Mouse (Mus musculus): ENCODE results near the gene Vsig2.

DNA sequence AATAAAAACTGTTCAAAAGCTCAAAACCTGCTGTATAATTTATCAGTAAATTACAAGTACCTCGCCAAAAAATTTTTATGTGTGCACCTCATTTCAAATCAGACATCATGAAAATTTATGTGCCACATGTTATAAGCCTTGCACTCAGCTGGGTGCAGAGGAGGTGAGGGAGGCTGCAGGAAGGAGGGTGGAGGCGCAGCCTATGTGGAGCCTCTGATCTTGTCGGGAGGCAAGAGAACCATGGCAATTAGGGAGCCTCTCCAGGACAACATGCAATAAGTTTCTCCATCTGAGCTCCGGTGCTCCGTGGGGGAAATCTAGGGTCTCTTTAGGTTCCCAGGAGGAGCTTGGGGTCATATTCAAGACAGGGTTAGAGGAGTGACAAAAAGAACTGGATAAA is 28.4 kb downstream of the Vsig2 start:
- TF ChIP-seq CTCF (IDR thresholded peaks at IDR 0.05; ENCODE audit: borderline replicate concordance, insufficient read depth, low read depth, low read length): no peak
- TF ChIP-seq POLR2A (IDR thresholded peaks at IDR 0.05; ENCODE audit: borderline replicate concordance, insufficient read depth, low read length): no peak
